Mouse (Mus musculus) thymus, adult 2 months (tissue): ENCODE data around the gene Dcn.

Experiments
- CTCF ChIP-seq: fragments of 200-500 bp; IDR thresholded peaks from 2 replicates; pipeline ENCODE4 v1.5.1; 2012; ENCODE audit warnings: mild to moderate bottlenecking, control low read depth, low read length, moderate library complexity, borderline replicate concordance; ENCODE audit not compliant: control insufficient read depth, poor library complexity, insufficient read depth; ENCODE audit errors: extremely low read depth
- POLR2A ChIP-seq: fragments of 200-500 bp; IDR thresholded peaks from 2 replicates; pipeline ENCODE4 v1.6.1; 2012; ENCODE audit warnings: mild to moderate bottlenecking, low read length, control low read depth, moderate library complexity; ENCODE audit not compliant: control insufficient read depth, poor library complexity, insufficient read depth; ENCODE audit errors: extremely low read depth

- no peak for TF ChIP-seq POLR2A
- TF ChIP-seq CTCF = no peak
Observed at GRCm38 (mm10) chr10:97475460-97475859, 3.9 kb upstream of the Dcn start.
